Mouse (Mus musculus) leukemia stem cell, adult 10-12 weeks (primary cell): Measurements from ENCODE around the gene Gm21541. TPM values are rescaled to one million over a fixed set of nuclear protein-coding genes. Genes with fewer than 3 reads are reported as not detected.

ENCODE experiments used
- polyA plus RNA-seq: library from polyadenylated mRNA; stranded (reverse); fragments of >175 nt; gene quantifications from 2 replicates; pipeline ENCODE4 v1.2.3, GENCODE M21; 2012; ENCODE audit warnings: low replicate concordance

Gene Gm21541
- not detected in 2 replicates for polyA plus RNA-seq

GRCm38 (mm10) chr4:41903310-41903709, at the start of gene Gm21541:
Gm21541 (plus strand) TSS chr4:41903610.

GRCm38 (mm10) chr4:41941272-41941671, 37.9 kb downstream of the Gm21541 start, which contains the start of gene Gm20878:
Gm20878 (plus strand) TSS chr4:41941572.

Other genes with a start within 250 kb of the Gm21541 start
- 1.5 and 3.0 TPM in 2 replicates for gene Cntfr, start 206.5 kb upstream of the Gm21541 start, polyA plus RNA-seq
- gene Il11ra1, start 203.6 kb upstream of the Gm21541 start, polyA plus RNA-seq = 3.5 and 11.0 TPM in 2 replicates
- gene Rpp25l, start 190.1 kb upstream of the Gm21541 start, polyA plus RNA-seq = 83.7 and 109 TPM in 2 replicates
- 55.0 and 127 TPM in 2 replicates for gene Dctn3, start 180.4 kb upstream of the Gm21541 start, polyA plus RNA-seq
- not detected in 2 replicates for gene Arid3c, start 172.5 kb upstream of the Gm21541 start, polyA plus RNA-seq
- 8.2 and 24.0 TPM in 2 replicates for gene Galt, start 148.4 kb upstream of the Gm21541 start, polyA plus RNA-seq
- 29.1 and 58.6 TPM in 2 replicates for gene Sigmar1, start 147.5 kb upstream of the Gm21541 start, polyA plus RNA-seq
- 0.52 and 0.55 TPM in 2 replicates for gene Ccl27a, start 129.4 kb upstream of the Gm21541 start, polyA plus RNA-seq
- 4.4 and 8.5 TPM in 2 replicates for gene Gm20878, start 38.0 kb downstream of the Gm21541 start, polyA plus RNA-seq
- not detected in 2 replicates for gene Fam205a4, start 62.4 kb downstream of the Gm21541 start, polyA plus RNA-seq
- not detected in 2 replicates for gene Gm21093, start 131.1 kb downstream of the Gm21541 start, polyA plus RNA-seq
- not detected in 2 replicates for gene Gm3893, start 187.6 kb downstream of the Gm21541 start, polyA plus RNA-seq
- not detected in 2 replicates for gene Gm13304, start 211.2 kb downstream of the Gm21541 start, polyA plus RNA-seq
- not detected in 2 replicates for gene Gm13306, start 249.8 kb downstream of the Gm21541 start, polyA plus RNA-seq